Mouse (Mus musculus) limb, embryonic 10.5 days (tissue): ENCODE data around the gene Sim2. TPM values are rescaled to one million over a fixed set of nuclear protein-coding genes. Genes with fewer than 3 reads are reported as not detected.

ENCODE experiments used
- DNase-seq: peaks from one replicate; pipeline ENCODE4 v3.0.0-alpha.2; 2017; ENCODE audit warnings: low spot score
- H3K27ac ChIP-seq: fragments of 300-500 bp; sonication (generic); 2 replicates; pipeline ENCODE4 v1.5.1; 2016; ENCODE audit warnings: mild to moderate bottlenecking
- H3K27me3 ChIP-seq: fragments of 300-500 bp; sonication (generic); 2 replicates; pipeline ENCODE4 v1.6.1; 2016; ENCODE audit warnings: low read depth, mild to moderate bottlenecking; ENCODE audit not compliant: poor library complexity, severe bottlenecking
- H3K36me3 ChIP-seq: fragments of 300-500 bp; sonication (generic); 2 replicates; pipeline ENCODE4 v1.6.1; 2016; ENCODE audit warnings: mild to moderate bottlenecking, moderate library complexity
- H3K4me1 ChIP-seq: fragments of 300-500 bp; sonication (generic); 2 replicates; pipeline ENCODE4 v1.6.1; 2016
- H3K4me3 ChIP-seq: fragments of 300-500 bp; sonication (generic); 2 replicates; pipeline ENCODE4 v1.5.1; 2016; ENCODE audit warnings: mild to moderate bottlenecking, moderate library complexity
- H3K9me3 ChIP-seq: fragments of 300-500 bp; sonication (generic); replicated peaks from 2 replicates; pipeline ENCODE4 v1.6.1; 2016; ENCODE audit warnings: mild to moderate bottlenecking
- WGBS: fragments of 180-500 bp; shearing (Covaris S2); methylation state at CpG from one replicate; pipeline ENCODE4 v1.1.7; 2016; 5-methylcytosine and 5-hydroxymethylcytosine counted together
- polyA plus RNA-seq: library from polyadenylated mRNA; unstranded; fragments of >200 nt; fragmentation: Nextera tagmentation; extraction: Ambion mirVana; gene quantifications from 2 replicates; pipeline ENCODE4 v1.2.1, GENCODE M21; 2016

The Sim2 gene
- 2.2 and 2.9 TPM in 2 replicates for polyA plus RNA-seq

- peak; percentile 70 for DNase-seq
- Histone ChIP-seq H3K36me3 (no peaks in the 10 kb centered on the region), H3K4me3 (peak within 1 kb of the TSS; percentile 54), H3K4me1 (peaks cover 46% of the 10 kb centered on the region), H3K27me3 (peaks cover 100% of the 10 kb centered on the region), H3K9me3 (no peaks in the 10 kb centered on the region), H3K27ac (peak within 1 kb of the TSS; percentile 80)
- under 1% methylated on average over 88 of the region's 96 CpGs for WGBS
Measured at GRCm38 (mm10) chr16:94084711-94085602, at the start of gene Sim2. Gene Sim2 (plus strand): TSS chr16:94084931.

- H3K9me3 ChIP-seq, result no peaks in the 10 kb centered on the region
- H3K4me3 ChIP-seq, result no peak overlapping the region
- no peak for DNase-seq
- WGBS, result 91% methylated on average over 7 of the region's 7 CpGs
- peaks cover 66% of the 10 kb centered on the region for H3K27me3 ChIP-seq
- H3K36me3 ChIP-seq, result no peaks in the 10 kb centered on the region
- peaks cover 26% of the 10 kb centered on the region for H3K4me1 ChIP-seq
- H3K27ac ChIP-seq, result no peak overlapping the region
Measured at GRCm38 (mm10) chr16:94037280-94037679, 47.5 kb upstream of the Sim2 start.

- H3K4me1 ChIP-seq, result peaks cover 26% of the 10 kb centered on the region
- peaks cover 78% of the 10 kb centered on the region for H3K27me3 ChIP-seq
Measured at GRCm38 (mm10) chr16:94038272-94038985, 46.3 kb upstream of the Sim2 start.

GRCm38 (mm10) chr16:94038986-94039341 is 45.8 kb upstream of the Sim2 start:
- no peak for DNase-seq

More at GRCm38 (mm10) chr16:94038272-94038985, 46.3 kb upstream of the Sim2 start:
- no peak overlapping the region for H3K27ac ChIP-seq
- DNase-seq, result peak; percentile 76
- H3K4me3 ChIP-seq, result no peak overlapping the region
- H3K9me3 ChIP-seq, result no peaks in the 10 kb centered on the region
- WGBS, result 72% methylated on average over 12 of the region's 12 CpGs
- H3K36me3 ChIP-seq, result no peaks in the 10 kb centered on the region

GRCm38 (mm10) chr16:94040485-94040884 is 44.2 kb upstream of the Sim2 start:
- no peak for DNase-seq
- Histone ChIP-seq H3K27me3 (peaks cover 77% of the 10 kb centered on the region), H3K27ac (no peak overlapping the region), H3K4me1 (peaks cover 37% of the 10 kb centered on the region), H3K9me3 (no peaks in the 10 kb centered on the region), H3K4me3 (no peak overlapping the region; the same call in 1 of the 2 replicates), H3K36me3 (no peaks in the 10 kb centered on the region)
- 29% methylated on average over 16 of the region's 16 CpGs for WGBS

More at GRCm38 (mm10) chr16:94038986-94039341, 45.8 kb upstream of the Sim2 start:
- no peak overlapping the region for H3K27ac ChIP-seq
- WGBS, result 94% methylated on average over 9 of the region's 9 CpGs
- H3K4me1 ChIP-seq, result peaks cover 30% of the 10 kb centered on the region
- no peak overlapping the region for H3K4me3 ChIP-seq
- H3K36me3 ChIP-seq, result no peaks in the 10 kb centered on the region
- H3K9me3 ChIP-seq, result no peaks in the 10 kb centered on the region
- H3K27me3 ChIP-seq, result peaks cover 79% of the 10 kb centered on the region

GRCm38 (mm10) chr16:94041065-94041712 is 43.5 kb upstream of the Sim2 start:
- DNase-seq, result peak; percentile 60
- Histone ChIP-seq H3K9me3 (no peaks in the 10 kb centered on the region), H3K36me3 (no peaks in the 10 kb centered on the region), H3K4me1 (peaks cover 39% of the 10 kb centered on the region), H3K27me3 (peaks cover 74% of the 10 kb centered on the region), H3K27ac (peak overlapping the region; percentile 31; the same call in 1 of the 2 replicates), H3K4me3 (no peak overlapping the region)
- 49% methylated on average over 18 of the region's 18 CpGs for WGBS

GRCm38 (mm10) chr16:94043797-94044196 is 40.9 kb upstream of the Sim2 start:
- Histone ChIP-seq H3K27me3 (peaks cover 60% of the 10 kb centered on the region), H3K4me3 (no peak overlapping the region), H3K4me1 (peaks cover 39% of the 10 kb centered on the region), H3K36me3 (no peaks in the 10 kb centered on the region), H3K9me3 (no peaks in the 10 kb centered on the region), H3K27ac (0 out of 2 replicates have a peak overlapping the region, but pooled peaks have one; percentile 11)
- no peak for DNase-seq
- 93% methylated on average over 1 of the region's 1 CpGs for WGBS

- H3K27ac ChIP-seq, result peak overlapping the region; percentile 36; the same call in 1 of the 2 replicates
- no peak overlapping the region for H3K4me3 ChIP-seq
- no peaks in the 10 kb centered on the region for H3K36me3 ChIP-seq
- DNase-seq, result no peak
- peaks cover 39% of the 10 kb centered on the region for H3K4me1 ChIP-seq
- H3K9me3 ChIP-seq, result no peaks in the 10 kb centered on the region
- H3K27me3 ChIP-seq, result peaks cover 48% of the 10 kb centered on the region
- 34% methylated on average over 7 of the region's 7 CpGs for WGBS
Measured at GRCm38 (mm10) chr16:94044996-94045395, 39.7 kb upstream of the Sim2 start.

- Histone ChIP-seq H3K27me3 (peaks cover 56% of the 10 kb centered on the region), H3K9me3 (no peaks in the 10 kb centered on the region), H3K27ac (no peak overlapping the region), H3K36me3 (no peaks in the 10 kb centered on the region), H3K4me1 (peaks cover 9% of the 10 kb centered on the region), H3K4me3 (no peak overlapping the region)
- no peak for DNase-seq
- 93% methylated on average over 3 of the region's 3 CpGs for WGBS
Measured at GRCm38 (mm10) chr16:94050368-94050767, 34.4 kb upstream of the Sim2 start.

- Histone ChIP-seq H3K36me3 (no peaks in the 10 kb centered on the region), H3K27ac (no peak overlapping the region), H3K9me3 (no peaks in the 10 kb centered on the region), H3K27me3 (peaks cover 81% of the 10 kb centered on the region), H3K4me1 (peaks cover 29% of the 10 kb centered on the region), H3K4me3 (no peak overlapping the region)
- no peak for DNase-seq
- 86% methylated on average over 12 of the region's 12 CpGs for WGBS
Measured at GRCm38 (mm10) chr16:94055176-94055575, 29.6 kb upstream of the Sim2 start.

GRCm38 (mm10) chr16:94055576-94055975 is 29.2 kb upstream of the Sim2 start:
- H3K4me1 ChIP-seq, result peaks cover 33% of the 10 kb centered on the region
- 26% methylated on average over 8 of the region's 8 CpGs for WGBS
- peaks cover 81% of the 10 kb centered on the region for H3K27me3 ChIP-seq
- H3K9me3 ChIP-seq, result no peaks in the 10 kb centered on the region
- no peaks in the 10 kb centered on the region for H3K36me3 ChIP-seq
- DNase-seq, result no peak
- no peak overlapping the region for H3K27ac ChIP-seq
- no peak overlapping the region for H3K4me3 ChIP-seq

GRCm38 (mm10) chr16:94059820-94060219 is 24.9 kb upstream of the Sim2 start:
- 0 out of 2 replicates have a peak overlapping the region, but pooled peaks have one; percentile 6 for H3K4me3 ChIP-seq
- peaks cover 81% of the 10 kb centered on the region for H3K27me3 ChIP-seq
- peak overlapping the region; percentile 31; the same call in 1 of the 2 replicates for H3K27ac ChIP-seq
- DNase-seq, result peak; percentile 91
- WGBS, result 9% methylated on average over 9 of the region's 9 CpGs
- peaks cover 41% of the 10 kb centered on the region for H3K4me1 ChIP-seq
- H3K36me3 ChIP-seq, result no peaks in the 10 kb centered on the region
- no peaks in the 10 kb centered on the region for H3K9me3 ChIP-seq
